Mouse (Mus musculus) hindlimb bud, embryonic 11.5 days (tissue): ENCODE measurements at regions not wholly inside any gene's neighbourhood (a gene's known extent, or its start where the extent isn't known, plus 50 kb on each side); places are given as distances from the start of the nearest gene placed in this dataset.

Source experiments
- DNase-seq: peaks from one replicate; pipeline ENCODE4 v3.0.0-alpha.2; 2012; ENCODE audit warnings: low read depth, low spot score; ENCODE audit errors: extremely low spot score

- no peak for DNase-seq
These were observed 64.2 kb downstream of the Peg10 start for GRCm38 (mm10) chr6:4811181-4811775.

GRCm38 (mm10) chr6:4813206-4813605 lies 66.1 kb downstream of the Peg10 start:
- peak; percentile 86 for DNase-seq

- no peak for DNase-seq
These were observed 69.8 kb downstream of the Peg10 start for GRCm38 (mm10) chr6:4816856-4817255.

- DNase-seq, result no peak
These were observed 61.5 kb upstream of the Ppp1r9a start for GRCm38 (mm10) chr6:4841241-4841640.

GRCm38 (mm10) chr6:4849747-4850146 lies 53.0 kb upstream of the Ppp1r9a start:
- no peak for DNase-seq

- no peak for DNase-seq
These were observed 51.7 kb upstream of the Ppp1r9a start for GRCm38 (mm10) chr6:4851040-4851439.
